Mouse (Mus musculus) left cerebral cortex, adult 11 months (tissue): ENCODE measurements at regions not wholly inside any gene's neighbourhood (a gene's known extent, or its start where the extent isn't known, plus 50 kb on each side); places are given as distances from the start of the nearest gene placed in this dataset.

ENCODE experiments used
- DNase-seq: peaks from one replicate; pipeline ENCODE4 v3.0.0; 2022; ENCODE audit warnings: low spot score

DNA sequence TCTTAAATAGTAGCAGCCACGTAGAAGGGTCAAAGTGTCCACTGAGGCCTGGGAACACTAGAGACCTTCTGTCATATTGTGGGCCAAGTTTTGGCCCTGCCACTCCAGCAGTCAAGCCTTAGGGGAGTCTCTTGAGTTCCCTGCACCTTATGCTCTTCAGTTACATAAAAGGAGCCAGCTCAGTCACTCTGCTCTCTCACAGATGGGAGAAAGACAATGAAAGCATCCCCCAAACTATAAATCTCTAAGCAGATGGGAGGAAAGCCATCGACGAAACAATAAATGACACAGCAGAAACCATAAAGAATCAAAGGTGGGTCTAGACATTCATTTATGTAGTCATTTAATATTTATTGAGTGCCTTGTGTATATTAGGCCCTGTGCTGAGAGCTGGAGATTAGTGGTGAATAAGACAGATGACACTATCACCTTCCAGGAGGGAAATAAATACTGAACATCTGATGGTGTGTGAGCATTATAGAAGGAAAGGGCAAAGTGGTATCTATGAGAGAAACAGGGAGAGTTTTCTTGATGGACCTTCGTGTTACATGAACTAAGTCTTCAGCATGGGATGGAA lies 137.5 kb upstream of the Synpr start:
- no peak for DNase-seq

DNA sequence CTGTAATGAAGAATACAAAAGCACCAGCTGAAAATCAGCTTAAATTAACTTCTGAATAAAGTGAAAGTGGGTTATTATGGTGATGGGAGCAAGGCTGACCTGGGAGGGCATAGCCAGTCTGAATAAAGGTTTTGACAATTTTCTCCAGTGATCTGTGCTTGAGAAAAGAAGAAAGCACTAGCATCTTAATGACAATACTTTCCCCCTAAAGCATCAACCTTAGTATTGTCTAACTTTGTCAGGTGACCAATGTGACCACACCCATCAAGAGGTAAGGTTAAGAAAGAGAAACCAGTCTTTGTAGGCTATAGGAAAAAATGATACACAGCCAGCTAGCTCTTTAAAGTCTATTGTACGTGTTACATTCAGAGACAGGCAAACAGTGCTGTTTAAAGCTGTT lies 135.0 kb upstream of the Synpr start:
- no peak for DNase-seq

DNA sequence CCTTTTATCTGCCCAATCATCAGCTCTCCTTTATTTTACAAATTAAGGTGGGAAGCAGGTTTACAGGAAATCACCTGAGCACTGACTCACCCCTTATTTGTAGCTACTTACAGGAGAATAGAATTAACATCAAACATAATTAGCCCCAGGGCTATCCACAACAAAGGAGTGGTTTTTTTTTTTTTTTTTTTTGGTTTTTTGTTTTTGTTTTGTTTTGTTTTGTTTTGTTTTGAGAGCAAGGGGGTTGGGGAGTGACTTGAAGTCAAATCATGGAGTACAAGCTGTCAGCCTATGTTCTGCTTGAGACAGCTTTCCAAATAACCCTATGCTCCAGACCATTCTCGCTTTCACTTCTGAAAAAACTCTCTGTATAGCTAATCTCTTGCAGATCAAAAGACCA lies 132.9 kb upstream of the Synpr start:
- DNase-seq = no peak

DNA sequence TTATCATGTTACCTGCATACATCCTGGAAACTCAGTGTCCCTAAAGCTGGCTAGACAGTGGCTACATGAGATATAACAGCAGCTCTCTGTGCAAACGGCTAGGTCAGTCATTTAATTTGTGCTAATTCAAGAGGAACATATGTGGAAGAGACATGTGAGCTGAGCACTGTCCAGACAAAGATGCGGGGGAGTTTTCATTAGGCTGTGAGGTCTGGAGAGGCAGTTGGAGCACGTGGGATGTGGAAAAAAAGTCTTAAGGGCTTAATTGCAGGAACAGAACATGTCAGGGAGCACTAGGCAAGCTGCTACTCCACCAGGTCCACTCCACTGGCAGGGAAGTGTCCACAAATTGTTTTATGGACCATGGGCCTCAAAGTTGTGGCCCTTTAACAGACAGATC lies 108.4 kb upstream of the Synpr start:
- no peak for DNase-seq

DNA sequence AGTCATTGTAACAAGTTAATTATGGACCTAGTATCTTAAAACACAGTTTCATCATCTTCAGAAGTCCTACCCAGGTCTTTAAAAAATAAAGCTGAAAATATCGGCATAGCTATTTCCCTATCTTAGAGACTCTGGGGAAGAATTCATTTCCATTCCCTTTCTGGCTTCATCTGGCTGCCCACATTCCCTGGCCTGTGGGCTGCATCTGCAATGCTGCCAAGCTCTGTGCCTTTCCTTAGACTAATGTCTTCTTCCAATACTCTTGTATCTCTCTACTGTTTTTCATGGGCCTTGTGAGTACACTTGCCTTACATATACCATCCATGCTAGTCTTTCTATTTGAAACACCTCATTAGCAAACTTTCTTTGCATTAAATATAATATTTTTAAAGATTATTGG lies 106.7 kb upstream of the Synpr start:
- peak; percentile 24 for DNase-seq

DNA sequence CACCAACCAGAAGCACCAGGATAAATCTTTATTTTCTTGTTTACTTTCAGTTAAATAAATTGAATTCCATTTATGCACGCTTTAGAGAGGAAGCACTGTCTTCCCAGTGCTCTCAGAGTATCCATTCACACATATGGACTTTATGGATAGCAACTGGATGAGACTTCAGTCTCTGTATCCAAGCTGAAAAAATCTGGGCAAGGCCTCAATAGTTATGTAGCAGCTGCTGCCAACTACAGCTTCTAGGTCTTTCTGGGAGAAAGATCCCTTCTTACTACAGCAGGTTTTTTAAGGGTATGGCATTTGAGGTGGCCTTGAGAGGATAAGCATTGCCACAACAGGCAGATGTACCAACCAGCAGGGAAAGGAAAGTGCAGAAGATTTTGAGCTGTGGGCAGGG lies 93.8 kb upstream of the Synpr start:
- DNase-seq = no peak

DNA sequence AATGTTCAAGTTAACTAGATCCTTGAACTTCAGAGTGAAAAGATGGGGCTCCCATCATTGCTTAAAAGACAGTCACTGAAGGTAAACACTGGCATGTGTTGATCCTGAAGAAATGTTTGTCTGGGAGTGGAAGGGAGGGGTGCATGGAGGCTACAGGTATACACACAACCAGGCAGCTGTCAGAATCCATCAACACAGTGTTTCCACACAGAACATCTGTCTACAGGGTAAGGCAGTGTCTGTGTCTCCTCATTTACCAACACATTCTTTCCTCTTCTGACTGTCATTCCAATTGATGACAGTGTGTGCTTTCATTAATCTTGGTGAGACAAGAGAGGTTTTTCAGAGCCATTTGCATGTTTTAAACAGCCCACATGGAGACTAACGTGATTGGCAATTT lies 91.8 kb upstream of the Synpr start:
- no peak for DNase-seq

DNA sequence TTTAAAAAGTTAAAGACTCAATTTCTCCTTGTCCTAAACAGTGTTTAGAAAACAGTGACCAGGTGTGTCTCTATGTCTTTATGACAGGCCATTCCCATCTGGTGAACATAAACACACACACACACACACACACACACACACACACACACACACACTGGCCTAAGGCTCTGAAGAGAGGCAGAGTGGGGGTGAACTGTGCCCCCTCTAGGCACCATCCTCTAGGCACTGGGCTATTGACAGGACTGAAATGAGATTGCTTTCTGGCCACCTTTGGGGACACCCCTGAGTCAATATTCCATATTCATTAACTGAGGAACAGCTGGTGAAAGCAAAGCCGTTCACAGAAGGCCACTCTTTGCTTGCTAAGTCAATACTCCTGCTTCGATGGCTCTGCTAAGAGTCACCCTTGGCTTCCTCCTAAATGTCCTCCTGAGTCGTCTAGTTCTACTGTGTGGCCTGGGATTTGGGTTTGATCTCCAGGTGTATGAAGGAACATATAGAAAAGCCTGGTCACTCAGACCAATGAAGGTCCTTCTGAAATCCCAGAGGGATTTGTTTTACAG lies 87.2 kb upstream of the Synpr start:
- DNase-seq = no peak

DNA sequence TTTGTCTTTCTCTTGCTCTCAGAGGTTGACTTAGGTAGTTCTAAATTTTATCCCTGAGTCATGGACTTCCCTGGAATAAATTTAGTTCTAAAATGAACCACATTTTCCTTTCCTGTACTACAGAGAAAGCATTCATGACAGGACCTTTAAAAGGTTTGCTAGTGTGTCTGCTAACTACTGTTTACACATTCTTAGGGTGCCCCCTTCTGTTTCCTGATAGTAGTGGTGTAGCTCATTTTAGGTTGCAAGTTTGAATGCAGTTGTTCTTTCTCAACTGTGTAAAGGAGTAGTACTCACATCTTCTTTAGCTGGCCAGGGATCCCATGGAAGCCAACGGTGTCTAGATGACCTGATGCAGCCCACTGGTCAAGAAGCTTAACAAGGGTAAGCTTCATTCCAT lies 86.1 kb upstream of the Synpr start:
- DNase-seq = peak; percentile 67

DNA sequence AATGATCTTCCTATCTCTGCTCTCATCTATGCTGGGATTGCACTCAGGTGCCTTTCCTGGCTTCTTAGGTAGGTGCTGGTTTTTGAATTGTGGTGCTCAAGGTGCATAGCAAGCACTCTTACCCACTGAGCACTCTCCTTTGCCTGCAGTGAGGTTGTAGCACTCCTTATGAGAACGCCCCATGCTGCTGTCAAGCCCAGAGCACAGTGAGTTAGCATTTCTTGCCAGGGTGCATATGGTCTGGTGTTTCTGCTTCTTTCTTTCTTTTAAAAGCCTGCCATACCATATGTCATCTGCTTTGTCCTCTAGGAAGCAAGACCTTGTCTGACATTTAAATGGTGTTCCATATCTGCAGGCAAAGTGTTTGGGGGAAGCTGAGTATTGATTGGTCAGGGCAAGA lies 71.9 kb upstream of the Synpr start:
- no peak for DNase-seq
